Mouse (Mus musculus) embryonic stem cell, embryonic (primary cell): ENCODE measurements at regions not wholly inside any gene's neighbourhood (a gene's known extent, or its start where the extent isn't known, plus 50 kb on each side); places are given as distances from the start of the nearest gene placed in this dataset.

Experiments used
- CTCF ChIA-PET, 4 experiments: fragments of 300-600 bp in 2 of 4; fragments of 350-600 bp in 2 of 4; sonication (Branson Sonifier 250); formaldehyde crosslinking; loops; one replicate each; lab custom pipeline; 2022; ENCODE audit warnings: inconsistent platforms in 2 of 4; lab: Charles Lee
- POLR2A ChIA-PET, 4 experiments: fragments of 300-600 bp in 2 of 4; fragments of 350-600 bp in 2 of 4; sonication (Branson Sonifier 250); formaldehyde crosslinking; loops; one replicate each; lab custom pipeline; 2022; ENCODE audit warnings: antibody characterized with exemption in 4 of 4, inconsistent platforms in 1 of 4; lab: Charles Lee

DNA sequence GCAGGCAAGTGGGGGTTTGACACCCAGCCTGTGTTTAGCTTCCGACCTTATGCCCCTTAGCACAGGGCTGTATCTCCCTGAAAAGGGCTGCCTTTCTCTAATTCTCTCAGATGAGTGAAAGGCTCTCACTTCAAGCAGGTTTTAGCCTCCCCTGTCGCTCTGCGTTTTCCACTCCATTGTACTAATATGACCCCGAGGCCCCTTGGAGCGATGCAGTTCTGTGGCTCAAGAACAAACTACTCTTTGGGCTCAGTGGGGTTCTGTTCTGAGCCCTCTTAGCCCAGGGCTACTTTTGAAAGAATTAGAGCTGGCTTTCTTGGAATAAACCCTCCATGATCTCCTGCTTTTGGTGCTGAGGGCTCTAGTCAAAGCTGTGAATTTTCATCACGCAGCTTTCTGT, 53.4 kb upstream of the Castor2 start:
- CTCF ChIA-PET: interaction anchor here in 1 of 4 experiments (1.2 kb wide), 1 partner anchor 18 kb away, joined by 3 read pairs; no protein-coding TSS in a partner anchor
- POLR2A ChIA-PET: interaction anchor here in 1 of 4 experiments (0.6 to 1.6 kb wide), 2 partner anchors 24 to 212 kb away, joined by 3 read pairs; no protein-coding TSS in a partner anchor

DNA sequence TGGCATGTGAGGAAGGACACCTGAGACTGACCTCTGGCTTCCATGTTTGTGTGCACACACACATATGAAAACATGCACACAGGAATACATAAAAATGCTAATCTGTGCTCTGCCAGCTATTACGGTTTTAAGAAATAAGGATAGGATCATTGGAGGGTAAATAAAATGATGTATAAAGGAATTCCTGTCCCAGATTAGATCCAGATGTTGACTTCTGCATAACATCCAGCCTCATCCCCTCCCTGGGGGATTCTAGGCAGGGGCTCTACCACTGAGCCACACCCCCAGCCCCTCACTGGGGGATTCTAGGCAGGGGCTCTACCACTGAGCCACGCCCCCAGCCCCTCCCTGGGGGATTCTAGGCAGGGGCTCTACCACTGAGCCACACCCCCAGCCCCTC, 56.6 kb upstream of the Castor2 start:
- CTCF ChIA-PET: interaction anchor here in 2 of 4 experiments (0.6 to 0.7 kb wide), 2 partner anchors 52 to 749 kb away, joined by 6 to 7 read pairs; no protein-coding TSS in a partner anchor

DNA sequence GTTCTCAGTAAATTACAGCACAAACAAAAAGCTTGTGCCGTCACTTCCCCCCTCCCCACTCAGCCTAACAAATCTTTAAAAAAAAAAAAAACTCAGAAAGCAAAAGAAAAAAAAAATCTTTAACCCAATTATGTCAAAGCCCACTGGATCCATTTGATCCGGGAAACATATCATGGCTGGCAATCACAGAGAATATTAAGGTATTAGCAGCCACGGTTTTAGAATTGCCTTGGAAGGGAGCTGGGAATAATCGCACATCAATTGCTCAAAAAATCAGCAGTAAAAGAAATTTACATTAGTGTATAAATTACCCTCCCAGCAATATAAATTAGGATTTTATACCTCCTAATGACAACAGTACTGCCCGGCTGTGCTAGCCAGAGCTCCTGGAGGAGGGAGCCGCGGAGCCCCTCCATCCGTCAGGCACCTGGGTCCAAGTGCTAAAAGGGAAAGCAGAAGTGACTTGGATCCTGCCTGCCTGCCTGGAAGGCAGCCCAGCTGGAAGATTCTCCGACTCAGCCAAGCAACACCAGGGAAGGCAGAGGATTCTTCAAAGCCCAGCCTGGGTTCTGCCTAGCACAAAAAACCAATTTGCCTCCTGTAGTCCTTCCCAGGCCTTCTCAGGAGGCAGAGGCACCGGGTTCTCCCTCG, 72.1 kb upstream of the Castor2 start:
- ChIA-PET POLR2A (interaction anchor here in 1 of 4 experiments (0.7 kb wide), 2 partner anchors 82 to 215 kb away, joined by 3 read pairs; no protein-coding TSS in a partner anchor), CTCF (interaction anchor here in 1 of 4 experiments (0.6 kb wide), 1 partner anchor 199 kb away, joined by 3 read pairs; no protein-coding TSS in a partner anchor)

More for the DNA sequence above, 56.6 kb upstream of the Castor2 start:
- POLR2A ChIA-PET: interaction anchor here in 2 of 4 experiments (0.6 to 0.7 kb wide), 4 partner anchors 43 to 387 kb away, joined by 4 to 5 read pairs (median 4); no protein-coding TSS in a partner anchor

DNA sequence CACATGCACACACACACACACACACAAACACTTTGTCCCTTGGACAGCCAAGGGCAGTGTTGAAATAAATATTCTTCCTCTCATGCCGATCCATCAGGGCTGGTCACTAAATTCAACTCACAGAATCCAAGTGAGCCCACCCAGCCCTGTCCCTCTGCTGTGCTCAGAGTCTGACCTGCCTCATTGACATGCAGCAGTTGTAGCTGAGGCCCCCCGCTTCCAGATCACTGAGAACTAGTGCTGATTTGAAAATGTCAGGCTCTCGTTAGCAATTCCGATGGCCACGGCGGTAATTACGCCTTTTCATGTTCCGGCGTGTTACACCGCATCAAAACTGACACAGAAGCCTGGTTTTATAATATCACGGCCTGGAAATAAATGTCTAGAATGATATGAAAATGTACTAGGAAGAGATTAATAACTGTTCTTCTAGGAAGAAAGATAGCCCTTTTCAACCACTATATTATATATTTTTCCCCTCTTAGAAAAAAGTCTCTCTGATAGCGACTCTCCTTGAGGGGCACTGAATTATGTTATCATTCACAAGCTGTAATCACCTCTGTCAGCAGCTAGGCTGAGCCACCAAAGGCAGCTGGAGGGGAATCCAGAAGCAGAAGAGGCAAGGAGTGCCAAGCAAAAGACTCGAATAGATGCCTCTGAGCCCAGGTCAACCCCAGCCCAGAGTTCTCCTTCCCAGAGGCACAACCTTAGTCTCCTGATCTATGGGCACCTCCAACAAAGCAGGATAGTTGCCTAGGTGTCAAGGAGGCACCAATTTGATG, 79.7 kb upstream of the Castor2 start:
- CTCF ChIA-PET: no interaction called here
- POLR2A ChIA-PET: no interaction called here

DNA sequence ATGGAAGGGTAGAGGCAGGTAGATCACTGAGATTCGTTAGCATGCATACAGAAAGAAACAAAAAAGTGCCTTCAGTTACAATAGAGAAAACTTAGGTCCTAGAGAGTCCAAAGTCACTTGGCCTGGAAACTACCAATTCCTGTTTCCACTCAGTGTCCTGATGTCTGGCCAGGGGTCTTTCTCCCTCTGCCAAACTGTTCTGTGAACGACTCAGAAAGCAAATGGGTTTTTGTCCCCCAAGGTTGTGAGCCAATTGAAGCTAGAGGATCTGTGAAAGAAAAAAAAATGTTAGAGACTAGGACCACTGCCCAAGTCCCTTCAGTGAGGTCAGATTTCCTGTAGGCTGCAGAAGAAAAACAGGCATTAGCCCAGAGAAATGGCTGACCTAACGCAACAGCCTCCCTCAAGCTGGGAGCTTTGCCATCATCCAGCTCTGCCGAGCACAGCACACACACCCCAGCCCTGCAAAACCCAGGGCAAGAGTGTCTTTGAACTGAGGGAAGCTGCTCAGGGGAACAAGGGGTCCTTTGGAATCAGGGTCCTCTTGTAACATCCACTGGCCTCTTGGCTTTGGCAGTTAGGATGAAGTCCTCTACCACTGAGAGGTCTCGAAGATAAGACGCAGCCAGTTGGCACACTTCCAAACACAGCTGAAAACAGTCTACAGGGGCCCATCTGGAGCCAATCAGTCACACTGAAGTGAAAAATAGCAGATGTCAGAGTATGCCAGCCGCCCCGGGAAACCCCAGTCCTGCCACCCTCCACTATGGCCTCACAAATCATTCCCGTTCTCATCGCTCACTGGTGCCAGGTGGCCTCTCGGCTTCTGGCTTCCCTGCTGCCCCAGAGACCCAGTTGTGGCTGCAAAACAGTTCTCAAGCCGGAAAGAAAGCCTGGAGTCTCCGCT, 85.0 kb upstream of the Castor2 start:
- ChIA-PET POLR2A (no interaction called here), CTCF (no interaction called here)

DNA sequence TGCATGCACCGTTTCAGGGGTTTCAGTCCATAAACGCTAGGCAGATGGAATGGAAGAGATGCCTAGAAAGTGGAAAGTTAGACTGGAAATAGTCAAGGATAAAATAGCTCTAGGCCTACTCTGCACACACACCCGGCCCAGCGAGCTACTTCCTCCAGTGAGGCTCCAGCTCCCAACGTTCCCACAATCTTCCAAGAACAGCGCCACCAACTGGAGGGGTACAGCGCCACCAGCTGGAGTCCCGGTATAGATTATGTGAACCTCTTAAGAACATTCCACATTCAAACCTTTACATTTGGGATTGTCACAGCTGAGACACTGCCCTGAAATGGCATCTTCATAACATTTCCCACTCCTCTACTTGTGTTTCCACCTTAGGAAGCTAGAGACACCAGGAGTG, 86.3 kb upstream of the Castor2 start:
- POLR2A ChIA-PET: no interaction called here
- CTCF ChIA-PET: interaction anchor here (0.5 to 1.4 kb wide), 11 partner anchors 14 to 1681 kb away, joined by 3 to 7 read pairs (median 3); no protein-coding TSS in a partner anchor

DNA sequence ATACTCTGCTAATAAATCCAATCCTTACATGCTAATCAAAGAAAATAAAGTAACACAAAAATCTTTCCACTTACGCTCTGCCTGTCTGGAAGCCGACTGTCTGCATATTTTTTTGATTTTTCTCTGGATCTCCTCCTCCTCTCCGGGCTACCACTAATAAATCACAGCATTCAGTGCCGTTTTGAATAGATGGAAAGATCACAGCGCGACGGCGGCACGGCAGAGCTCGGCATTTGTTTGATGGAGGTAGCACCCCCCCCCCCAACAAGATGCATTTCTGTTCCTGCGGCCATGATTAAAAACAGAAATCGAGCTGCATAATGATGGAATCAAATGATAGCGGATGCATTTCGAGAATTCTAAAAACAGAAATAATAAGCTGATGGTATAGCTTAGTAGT, 89.7 kb upstream of the Castor2 start:
- CTCF ChIA-PET: interaction anchor here in 3 of 4 experiments (0.6 to 1.6 kb wide), 8 partner anchors 11 to 854 kb away, joined by 3 to 6 read pairs (median 4); no protein-coding TSS in a partner anchor
- POLR2A ChIA-PET: interaction anchor here in 2 of 4 experiments (0.6 to 1.1 kb wide), 4 partner anchors 14 to 1383 kb away, joined by 3 to 5 read pairs (median 3); no protein-coding TSS in a partner anchor

DNA sequence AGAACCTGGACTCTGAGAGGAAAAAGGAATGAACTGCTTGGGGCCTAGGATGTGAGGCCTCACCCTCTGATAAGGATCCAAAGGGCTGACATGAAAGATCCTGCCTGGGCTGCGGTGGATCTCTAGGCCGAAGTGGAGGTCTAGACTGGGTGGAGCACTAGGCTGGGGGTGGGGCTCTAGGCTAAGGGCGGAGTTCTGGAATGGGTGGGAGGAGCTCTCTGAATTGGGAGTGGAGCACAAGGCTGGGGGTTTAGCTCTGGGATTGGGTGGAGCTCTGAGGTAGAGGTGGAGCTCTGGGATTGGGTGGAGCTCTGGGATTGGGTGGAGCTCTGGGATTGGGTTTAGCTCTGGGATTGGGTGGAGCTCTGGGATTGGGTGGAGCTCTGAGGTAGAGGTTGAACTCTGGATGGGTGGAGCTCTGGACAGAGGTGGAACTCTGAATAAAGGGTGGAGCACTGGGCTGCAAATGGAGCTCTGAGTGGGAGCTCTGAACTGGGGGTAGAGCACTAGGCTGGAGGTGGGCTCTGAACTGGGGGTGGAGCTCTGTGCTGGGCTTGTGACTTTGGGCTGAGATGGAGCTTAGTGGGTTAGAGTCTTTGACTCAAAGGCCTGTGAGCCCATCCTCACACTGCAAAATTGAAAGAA, 92.3 kb upstream of the Castor2 start:
- POLR2A ChIA-PET: interaction anchor here in 3 of 4 experiments (0.5 to 1.3 kb wide), 17 partner anchors 11 to 1670 kb away, joined by 3 to 9 read pairs (median 3); partner anchors contain the start of genes Gtf2i (in 1 of the 3) and Gtf2ird2 (in 1 of the 3)
- CTCF ChIA-PET: interaction anchor here (0.5 to 1.8 kb wide), 53 partner anchors 9 to 1464 kb away, joined by 3 to 16 read pairs (median 3); partner anchors contain the start of genes Auts2 (in 1 of the 4) and Castor2 (in 1 of the 4)

DNA sequence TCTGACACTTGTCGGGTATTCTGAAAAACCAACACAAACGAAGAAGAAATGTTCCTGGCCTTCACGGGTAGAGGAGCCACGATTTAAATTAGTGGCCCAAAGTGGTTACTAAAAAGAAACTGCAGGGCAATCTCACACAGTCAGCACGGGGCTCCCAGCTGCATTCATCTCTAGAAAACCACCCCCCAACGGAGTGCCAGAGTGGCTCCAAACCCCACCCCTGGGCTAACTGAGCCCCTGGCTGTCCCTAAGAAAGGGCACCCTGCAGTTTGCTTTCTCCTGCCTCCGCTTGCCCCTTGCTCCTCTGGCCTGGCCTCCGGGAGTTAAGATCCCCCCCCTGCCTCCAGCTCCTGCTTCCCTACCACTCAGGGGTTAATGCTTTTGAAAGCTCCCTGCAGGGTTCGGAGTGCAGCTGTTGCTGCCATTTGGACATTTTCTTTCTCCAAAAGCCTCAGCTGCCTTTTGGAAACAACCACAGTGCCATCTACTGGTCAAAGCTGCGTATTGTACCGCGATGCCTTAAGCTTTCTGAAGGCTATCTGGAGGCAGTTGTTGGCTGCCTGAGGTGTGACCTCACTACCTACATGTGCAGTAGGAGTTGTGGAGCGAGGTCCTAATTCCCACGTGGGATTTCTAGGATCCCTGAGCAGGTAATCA, 92.9 kb upstream of the Castor2 start:
- POLR2A ChIA-PET: interaction anchor here in 3 of 4 experiments (0.6 to 1.3 kb wide), 9 partner anchors 12 to 336 kb away, joined by 3 to 4 read pairs (median 3); no protein-coding TSS in a partner anchor
- CTCF ChIA-PET: interaction anchor here (0.5 to 1.8 kb wide), 52 partner anchors 9 to 1999 kb away, joined by 3 to 16 read pairs (median 3); partner anchors contain the start of genes Auts2 (in 1 of the 4) and Castor2 (in 1 of the 4)

DNA sequence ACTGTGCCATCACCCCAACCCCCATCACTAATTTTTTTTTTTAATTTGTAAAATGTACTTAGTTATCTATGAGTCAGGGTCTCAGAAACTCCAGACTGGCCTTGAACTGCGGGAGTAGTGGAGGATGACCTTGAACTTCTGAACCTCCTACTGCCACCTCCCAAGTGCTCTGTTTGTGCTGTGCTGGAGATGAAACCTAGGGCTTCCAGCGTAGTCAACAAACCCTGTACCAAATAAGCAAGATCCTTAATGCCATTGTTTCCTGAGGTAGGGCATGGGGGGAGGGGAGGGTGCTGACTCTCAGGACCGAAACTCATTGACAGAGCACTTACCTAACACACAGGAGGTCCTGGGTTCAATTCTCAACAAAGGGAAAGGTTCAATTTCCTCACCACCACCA, 93.5 kb upstream of the Castor2 start:
- POLR2A ChIA-PET: interaction anchor here in 1 of 4 experiments (0.7 kb wide), 2 partner anchors 50 to 240 kb away, joined by 3 to 4 read pairs; no protein-coding TSS in a partner anchor
- CTCF ChIA-PET: interaction anchor here in 3 of 4 experiments (0.7 to 1.8 kb wide), 14 partner anchors 11 to 513 kb away, joined by 3 to 16 read pairs (median 4); no protein-coding TSS in a partner anchor

DNA sequence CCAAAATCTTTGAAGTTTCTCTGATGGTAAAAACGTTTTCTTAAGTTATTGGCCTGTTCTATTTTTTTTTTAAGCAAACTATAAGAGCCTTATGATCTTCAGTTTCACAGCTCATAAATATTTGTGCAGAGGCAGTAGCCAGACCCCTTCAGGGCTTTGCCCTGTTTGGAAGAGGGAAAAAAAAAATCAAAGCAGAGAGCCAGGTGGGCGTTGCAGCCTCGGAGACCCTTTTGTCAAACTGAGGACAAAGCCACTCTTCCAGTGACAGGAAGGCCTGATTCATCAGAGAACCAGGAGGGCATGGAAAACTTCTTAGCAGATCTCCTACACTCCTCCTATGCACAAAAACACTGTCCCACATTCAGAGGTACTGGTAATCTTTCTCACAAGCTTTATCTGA, 99.4 kb upstream of the Castor2 start:
- ChIA-PET CTCF (interaction anchor here in 2 of 4 experiments (0.7 to 1.2 kb wide), 2 partner anchors 13 to 182 kb away, joined by 4 read pairs; no protein-coding TSS in a partner anchor), POLR2A (interaction anchor here in 1 of 4 experiments (0.6 kb wide), 1 partner anchor 43 kb away, joined by 5 read pairs; no protein-coding TSS in a partner anchor)

DNA sequence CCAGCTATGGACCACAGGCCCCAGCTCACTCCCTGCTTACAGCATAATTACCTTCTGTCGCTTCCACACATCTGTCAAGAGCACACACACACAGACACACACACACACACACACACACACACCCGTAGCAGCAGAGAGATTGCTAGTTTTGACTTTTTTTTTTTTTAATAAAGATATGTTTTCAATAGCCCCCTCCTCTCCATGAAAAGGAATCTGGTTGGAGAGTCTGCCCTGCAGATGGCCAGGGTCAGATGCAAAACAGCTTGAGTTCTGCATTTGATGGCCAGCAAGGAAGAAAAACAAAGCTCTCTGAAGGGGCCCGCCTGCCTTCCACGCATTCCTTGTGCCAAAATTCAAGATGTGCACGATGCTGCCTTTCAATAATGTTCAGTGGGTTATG, 99.8 kb upstream of the Castor2 start:
- ChIA-PET POLR2A (interaction anchor here in 1 of 4 experiments (0.6 kb wide), 1 partner anchor 43 kb away, joined by 5 read pairs; no protein-coding TSS in a partner anchor), CTCF (interaction anchor here in 2 of 4 experiments (0.6 to 1.2 kb wide), 3 partner anchors 10 to 181 kb away, joined by 4 read pairs; no protein-coding TSS in a partner anchor)

DNA sequence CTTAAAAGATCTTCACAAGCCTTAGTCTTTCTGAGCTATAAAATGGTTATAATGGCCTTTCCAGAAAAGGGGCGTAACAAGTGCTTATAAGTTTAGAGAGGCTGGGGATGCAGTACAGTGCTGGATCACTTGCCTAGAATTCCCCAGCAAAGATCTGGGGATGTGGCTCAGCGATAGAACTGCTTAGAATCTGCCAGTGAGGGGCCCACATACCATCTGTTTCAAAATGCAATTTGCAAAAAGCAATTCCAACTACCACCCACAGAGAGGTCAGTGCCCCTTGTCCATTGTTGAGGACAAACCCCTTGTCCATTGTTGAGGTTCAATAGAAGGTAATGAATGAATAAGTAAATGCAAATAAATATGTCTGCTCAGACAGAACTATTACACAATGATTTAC, 107.5 kb upstream of the Castor2 start:
- POLR2A ChIA-PET: no interaction called here
- CTCF ChIA-PET: no interaction called here

DNA sequence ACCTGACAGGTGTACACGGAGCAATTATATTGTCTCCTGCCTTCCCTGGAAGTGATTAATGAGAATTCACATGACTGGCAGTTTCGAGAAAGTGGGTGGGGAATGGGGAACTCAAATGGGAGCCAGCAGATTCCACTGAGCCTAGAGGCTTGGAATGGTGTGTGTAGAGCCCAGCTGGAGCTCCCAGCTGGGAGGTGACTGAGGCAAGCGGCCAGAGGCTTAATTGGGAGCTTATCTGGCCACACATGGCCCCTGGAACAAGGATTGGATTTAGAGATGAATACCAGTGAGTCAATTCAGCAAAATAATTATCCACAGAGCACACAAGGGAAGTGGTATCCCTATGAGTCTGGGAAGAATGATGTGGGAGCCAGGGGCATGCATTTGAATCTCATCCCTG, 108.0 kb upstream of the Castor2 start:
- CTCF ChIA-PET: no interaction called here
- POLR2A ChIA-PET: no interaction called here

DNA sequence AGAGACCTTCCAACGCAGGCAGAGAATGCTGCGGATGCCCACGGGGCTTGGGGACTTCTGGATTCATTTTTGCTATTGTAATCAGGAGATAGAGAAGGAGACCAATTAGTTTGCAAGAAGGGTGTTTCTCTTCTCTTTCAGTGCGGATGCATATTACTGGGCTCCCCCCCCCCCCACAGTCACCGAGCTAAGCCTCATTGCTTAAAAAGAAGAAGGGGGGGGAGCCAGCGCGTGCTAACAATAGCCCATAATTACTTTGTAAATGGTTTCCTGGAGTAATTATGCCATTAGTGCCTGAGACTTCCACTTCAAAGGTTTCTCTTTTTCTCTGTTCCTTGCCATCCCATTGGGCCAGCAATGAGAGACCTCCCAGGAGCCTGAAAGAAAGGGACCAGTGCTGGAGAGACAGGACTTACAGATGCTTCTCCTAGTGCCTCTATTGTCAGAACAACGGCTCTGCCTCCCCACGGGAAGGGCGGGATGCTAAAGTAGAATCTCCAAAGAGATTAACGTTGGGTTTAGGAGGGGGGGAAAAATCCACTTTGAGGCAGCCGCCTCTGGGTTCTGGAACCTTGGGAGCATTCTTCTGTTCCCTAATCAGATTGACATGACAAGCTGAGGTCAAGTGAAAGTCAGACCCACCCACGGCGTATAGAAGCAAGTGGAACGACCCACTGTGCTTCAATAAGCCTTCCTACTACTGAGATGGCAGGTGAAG, 116.1 kb upstream of the Castor2 start:
- ChIA-PET POLR2A (no interaction called here), CTCF (interaction anchor here in 1 of 4 experiments (0.6 kb wide), 1 partner anchor 391 kb away, joined by 4 read pairs; no protein-coding TSS in a partner anchor)
